Mouse (Mus musculus) brain, embryonic 14.5 days (tissue): ENCODE results near the gene Rita1.

Experiments used
- CTCF ChIP-seq: fragments of 200-500 bp; IDR thresholded peaks from 2 replicates; pipeline ENCODE4 v1.5.1; 2012; ENCODE audit warnings: inconsistent platforms, mild to moderate bottlenecking, moderate library complexity, borderline replicate concordance; ENCODE audit not compliant: insufficient read depth, insufficient read length; ENCODE audit errors: extremely low read depth
- POLR2A ChIP-seq: fragments of 200-500 bp; IDR thresholded peaks from 2 replicates; pipeline ENCODE4 v1.6.1; 2012; ENCODE audit warnings: mild to moderate bottlenecking, inconsistent platforms, borderline replicate concordance; ENCODE audit not compliant: poor library complexity, insufficient read depth, insufficient read length, severe bottlenecking; ENCODE audit errors: extremely low read depth

DNA sequence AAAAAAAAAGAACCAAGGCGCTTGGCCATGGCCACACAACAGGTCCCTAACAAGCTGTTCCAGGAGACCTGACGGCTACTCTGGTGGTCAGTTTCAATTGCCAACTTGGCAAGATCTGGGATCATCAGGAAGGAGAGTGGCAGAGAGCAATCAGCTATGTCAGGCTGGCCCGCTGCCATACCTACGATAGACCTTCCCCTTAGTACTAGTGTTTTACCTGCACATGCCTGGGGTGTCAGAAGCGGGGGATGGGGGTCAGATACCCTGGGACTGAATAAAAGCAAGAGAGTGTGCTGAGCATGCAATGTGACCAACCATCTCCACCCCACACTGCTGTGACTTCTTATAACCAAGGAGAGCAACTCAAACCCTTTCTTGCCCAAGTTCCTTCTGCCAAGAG lies 1.5 kb downstream of the Rita1 start:
- no peak for TF ChIP-seq CTCF
- no peak for TF ChIP-seq POLR2A
